Mouse (Mus musculus): Measurements from ENCODE around the gene Gtf2f1. TPM values are rescaled to one million over a fixed set of nuclear protein-coding genes. Genes with fewer than 3 reads are reported as not detected.
A peak's percentile ranks its signal among the peaks of the same experiment; 100 is the strongest.

Gene Gtf2f1
- polyA plus RNA-seq, 1 experiment, result 61.6 TPM

DNA sequence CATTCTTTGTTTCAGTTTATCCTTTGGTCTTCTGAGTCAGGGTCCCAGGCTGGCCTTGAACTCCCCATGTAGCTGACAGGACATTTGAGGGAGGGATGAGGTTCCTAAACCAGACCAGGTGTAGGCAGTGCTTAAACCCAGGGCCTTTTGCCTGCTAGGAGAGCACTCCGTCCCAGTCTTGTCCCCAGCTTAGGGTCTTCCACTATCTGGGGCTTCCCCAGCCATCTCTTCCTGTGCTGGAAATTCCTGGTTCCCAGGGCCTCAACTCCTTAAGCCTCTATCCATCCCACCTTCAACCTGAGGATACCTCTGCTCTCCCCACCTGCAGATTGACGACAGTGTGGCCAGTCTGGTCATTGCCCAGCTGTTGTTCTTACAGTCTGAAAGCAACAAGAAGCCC lies 20.1 kb downstream of the Gtf2f1 start:
- peak overlapping the region; percentile 81 for H3K4me2 ChIP-seq (ENCODE audit: low read depth)
- no peak for TF ChIP-seq POLR2A (IDR thresholded peaks at IDR 0.05; ENCODE audit: insufficient read length, low read depth)
- TF ChIP-seq USF1 (IDR thresholded peaks at IDR 0.05; ENCODE audit: low read depth), result no peak
- no peak for TF ChIP-seq MAX (IDR thresholded peaks at IDR 0.05; ENCODE audit: low read depth)
- no peak for TF ChIP-seq TCF3 (IDR thresholded peaks at IDR 0.05; ENCODE audit: insufficient read length, low read depth)
- no peak for TF ChIP-seq SRF (IDR thresholded peaks at IDR 0.05; ENCODE audit: control insufficient read depth, insufficient read length, low read depth)
- no peak for TF ChIP-seq REST (IDR thresholded peaks at IDR 0.05; ENCODE audit: insufficient read depth, insufficient read length)
- TF ChIP-seq CEBPB (IDR thresholded peaks at IDR 0.05; ENCODE audit: insufficient read depth, poor library complexity, severe bottlenecking), result no peak
- TF ChIP-seq POLR2AphosphoS2 (IDR thresholded peaks at IDR 0.05; ENCODE audit: insufficient read length, low read depth), result no peak
- peaks cover 18% of the 10 kb centered on the region for H3K79me2 ChIP-seq (ENCODE audit: control insufficient read depth, insufficient read depth)
- peak overlapping the region; percentile 96 for H3K4me3 ChIP-seq
- H3ac ChIP-seq (ENCODE audit: control insufficient read depth, insufficient read length), result peak overlapping the region; percentile 89
- peaks cover 8% of the 10 kb centered on the region for H3K36me3 ChIP-seq (ENCODE audit: control insufficient read depth, insufficient read depth)
- H3K27me3 ChIP-seq (ENCODE audit: control insufficient read depth, insufficient read depth, insufficient read length), result no peaks in the 10 kb centered on the region

DNA sequence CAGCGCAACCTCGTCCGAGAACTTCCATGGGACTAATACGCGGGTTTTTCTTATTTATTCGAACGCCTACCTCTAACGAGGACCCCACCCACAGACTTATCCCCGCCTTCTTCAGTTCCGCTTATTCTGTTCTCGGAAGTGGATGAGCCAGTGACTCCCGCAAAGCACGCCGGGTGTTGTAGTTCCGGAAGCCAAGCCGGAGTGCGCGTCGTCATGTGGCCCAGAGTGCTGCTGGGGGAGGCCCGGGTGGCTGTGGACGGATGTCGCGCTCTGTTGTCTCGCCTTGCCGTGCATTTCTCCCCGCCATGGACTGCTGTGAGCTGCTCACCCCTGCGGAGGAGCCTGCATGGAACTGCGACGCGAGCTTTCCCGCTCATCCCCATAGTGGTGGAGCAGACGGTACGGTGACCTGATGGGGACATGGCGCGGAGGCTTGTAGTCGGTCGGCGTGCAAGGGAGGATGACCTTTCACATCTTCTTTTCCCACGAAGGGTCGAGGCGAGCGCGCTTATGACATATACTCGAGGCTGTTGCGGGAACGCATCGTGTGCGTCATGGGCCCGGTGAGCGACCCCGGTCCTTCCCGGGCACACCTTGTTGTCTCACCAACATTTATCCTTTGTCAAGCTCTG lies 20.9 kb downstream of the Gtf2f1 start, which contains the start of gene Clpp:
Gene Clpp (plus strand): TSS at position 191 of the 632 bp plus-strand sequence.
- peak within 1 kb of the TSS; percentile 96 for H3K4me3 ChIP-seq
- H3K36me3 ChIP-seq (ENCODE audit: control insufficient read depth, insufficient read depth), result peaks cover 8% of the 10 kb centered on the region
- H3K4me2 ChIP-seq (ENCODE audit: low read depth), result peak within 1 kb of the TSS; percentile 99
- peak within 1 kb of the TSS; percentile 89 for H3ac ChIP-seq (ENCODE audit: control insufficient read depth, insufficient read length)
- no peaks in the 10 kb centered on the region for H3K27me3 ChIP-seq (ENCODE audit: control insufficient read depth, insufficient read depth, insufficient read length)
- peaks cover 18% of the 10 kb centered on the region for H3K79me2 ChIP-seq (ENCODE audit: control insufficient read depth, insufficient read depth)
- TF ChIP-seq MAX (IDR thresholded peaks at IDR 0.05; ENCODE audit: low read depth), result no peak
- TF ChIP-seq POLR2A (IDR thresholded peaks at IDR 0.05; ENCODE audit: insufficient read length, low read depth), result peak; percentile 99
- TF ChIP-seq TCF3 (IDR thresholded peaks at IDR 0.05; ENCODE audit: insufficient read length, low read depth), result no peak
- no peak for TF ChIP-seq MYOD1 (IDR thresholded peaks at IDR 0.05; ENCODE audit: control insufficient read depth in 1 of 3, insufficient read length in 2 of 3, low read depth in 2 of 3)
- peak; percentile 99 for TF ChIP-seq POLR2AphosphoS2 (IDR thresholded peaks at IDR 0.05; ENCODE audit: insufficient read length, low read depth)
- no peak for TF ChIP-seq CEBPB (IDR thresholded peaks at IDR 0.05; ENCODE audit: insufficient read depth, poor library complexity, severe bottlenecking)
- TF ChIP-seq E2F4 (IDR thresholded peaks at IDR 0.05; ENCODE audit: insufficient read depth), result no peak
- no peak for TF ChIP-seq MYOG (IDR thresholded peaks at IDR 0.05; ENCODE audit: control insufficient read depth in 1 of 3, insufficient read depth in 1 of 3, insufficient read length in 2 of 3, low read depth in 2 of 3)
- TF ChIP-seq REST (IDR thresholded peaks at IDR 0.05; ENCODE audit: insufficient read depth, insufficient read length), result peak; percentile 11
- TF ChIP-seq TCF12 (IDR thresholded peaks at IDR 0.05; ENCODE audit: insufficient read depth, poor library complexity, severe bottlenecking), result no peak
- TF ChIP-seq USF1 (IDR thresholded peaks at IDR 0.05; ENCODE audit: low read depth), result peak; percentile 67
- TF ChIP-seq SRF (IDR thresholded peaks at IDR 0.05; ENCODE audit: control insufficient read depth, insufficient read length, low read depth), result peak; percentile 3

DNA sequence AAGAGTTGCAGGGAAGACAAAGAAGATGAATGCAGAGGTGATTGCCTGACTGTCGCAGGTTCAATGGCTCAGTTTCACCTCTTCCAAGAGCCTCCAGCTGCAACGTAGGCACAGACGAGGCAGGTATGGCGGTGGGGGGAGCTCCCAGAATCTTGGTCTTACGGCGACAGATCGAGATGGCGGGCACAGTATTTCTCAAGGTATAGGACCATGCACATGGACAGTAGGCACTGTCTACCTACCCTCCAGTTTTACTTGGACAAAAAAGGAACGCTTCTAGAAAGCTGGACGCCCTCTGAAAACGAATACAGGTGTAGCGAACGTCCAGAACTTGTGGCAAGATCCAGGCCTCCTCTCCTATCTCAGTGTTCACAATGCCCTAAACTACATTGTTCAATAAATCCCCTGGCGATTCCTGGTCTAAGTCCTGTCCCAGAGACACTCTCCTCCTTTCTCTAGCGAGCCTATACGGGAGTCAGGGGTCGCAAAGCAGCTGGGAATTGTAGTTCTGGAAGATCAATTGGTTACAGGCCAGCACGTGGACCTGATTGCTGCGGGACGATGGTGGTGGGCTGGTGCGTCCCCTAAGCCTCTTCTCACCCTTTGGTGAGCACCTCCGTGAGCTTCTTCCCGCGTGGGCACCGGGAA lies 21.5 kb downstream of the Gtf2f1 start:
- peak overlapping the region; percentile 99 for H3K4me2 ChIP-seq (ENCODE audit: low read depth)
- H3ac ChIP-seq (ENCODE audit: control insufficient read depth, insufficient read length), result peak overlapping the region; percentile 89
- peak overlapping the region; percentile 96 for H3K4me3 ChIP-seq
- TF ChIP-seq USF1 (IDR thresholded peaks at IDR 0.05; ENCODE audit: low read depth) (peak; percentile 79), MAX (IDR thresholded peaks at IDR 0.05; ENCODE audit: low read depth) (peak; percentile 85), SRF (IDR thresholded peaks at IDR 0.05; ENCODE audit: control insufficient read depth, insufficient read length, low read depth) (no peak)
- H3K79me2 ChIP-seq (ENCODE audit: control insufficient read depth, insufficient read depth), result peaks cover 18% of the 10 kb centered on the region
- H3K27me3 ChIP-seq (ENCODE audit: control insufficient read depth, insufficient read depth, insufficient read length), result no peaks in the 10 kb centered on the region
- peaks cover 8% of the 10 kb centered on the region for H3K36me3 ChIP-seq (ENCODE audit: control insufficient read depth, insufficient read depth)

DNA sequence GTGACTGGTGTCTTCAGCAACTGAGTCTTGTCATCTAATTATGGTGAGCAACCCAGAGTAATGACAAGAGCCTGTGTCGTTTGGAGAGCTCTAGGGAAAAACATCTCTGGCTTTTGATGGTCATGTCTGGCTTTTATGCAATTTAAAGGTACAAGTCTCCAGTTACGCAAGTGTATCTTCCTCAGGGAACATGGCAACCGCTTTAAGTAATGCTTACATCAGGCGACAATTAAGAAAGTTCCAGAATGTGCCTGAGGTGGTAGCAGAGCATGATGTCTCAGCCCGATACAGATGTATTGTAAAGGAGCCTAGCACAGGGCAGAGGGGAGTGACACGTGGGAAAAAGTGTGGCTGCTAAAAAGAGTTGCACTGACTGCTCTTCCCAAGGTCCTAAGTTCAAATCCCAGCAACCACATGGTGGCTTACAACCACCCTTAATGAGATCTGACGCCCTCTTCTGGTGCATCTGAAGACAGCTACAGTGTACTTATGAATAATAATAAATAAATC lies 22.1 kb downstream of the Gtf2f1 start:
- peaks cover 4% of the 10 kb centered on the region for H3K36me3 ChIP-seq (ENCODE audit: control insufficient read depth, insufficient read depth)
- H3ac ChIP-seq (ENCODE audit: control insufficient read depth, insufficient read length), result no peak overlapping the region
- H3K27me3 ChIP-seq (ENCODE audit: control insufficient read depth, insufficient read depth, insufficient read length), result no peaks in the 10 kb centered on the region
- H3K4me3 ChIP-seq, result peak overlapping the region; percentile 96
- H3K4me2 ChIP-seq (ENCODE audit: low read depth), result peak overlapping the region; percentile 99
- H3K79me2 ChIP-seq (ENCODE audit: control insufficient read depth, insufficient read depth), result peaks cover 18% of the 10 kb centered on the region
- TF ChIP-seq MYOD1 (IDR thresholded peaks at IDR 0.05; ENCODE audit: control insufficient read depth in 1 of 3, insufficient read length in 2 of 3, low read depth in 2 of 3) (no peak), MAX (IDR thresholded peaks at IDR 0.05; ENCODE audit: low read depth) (no peak), POLR2A (IDR thresholded peaks at IDR 0.05; ENCODE audit: insufficient read length, low read depth) (no peak), SRF (IDR thresholded peaks at IDR 0.05; ENCODE audit: control insufficient read depth, insufficient read length, low read depth) (no peak), E2F4 (IDR thresholded peaks at IDR 0.05; ENCODE audit: insufficient read depth) (no peak), USF1 (IDR thresholded peaks at IDR 0.05; ENCODE audit: low read depth) (no peak), TCF12 (IDR thresholded peaks at IDR 0.05; ENCODE audit: insufficient read depth, poor library complexity, severe bottlenecking) (no peak), TCF3 (IDR thresholded peaks at IDR 0.05; ENCODE audit: insufficient read length, low read depth) (no peak), POLR2AphosphoS2 (IDR thresholded peaks at IDR 0.05; ENCODE audit: insufficient read length, low read depth) (no peak), CEBPB (IDR thresholded peaks at IDR 0.05; ENCODE audit: insufficient read depth, poor library complexity, severe bottlenecking) (no peak), MYOG (IDR thresholded peaks at IDR 0.05; ENCODE audit: control insufficient read depth in 1 of 3, insufficient read depth in 1 of 3, insufficient read length in 2 of 3, low read depth in 2 of 3) (no peak), REST (IDR thresholded peaks at IDR 0.05; ENCODE audit: insufficient read depth, insufficient read length) (no peak)

All from myocyte (in vitro differentiated cells).